ENCODE assay signal across 22 mouse cellular contexts in the genomic region with DNA sequence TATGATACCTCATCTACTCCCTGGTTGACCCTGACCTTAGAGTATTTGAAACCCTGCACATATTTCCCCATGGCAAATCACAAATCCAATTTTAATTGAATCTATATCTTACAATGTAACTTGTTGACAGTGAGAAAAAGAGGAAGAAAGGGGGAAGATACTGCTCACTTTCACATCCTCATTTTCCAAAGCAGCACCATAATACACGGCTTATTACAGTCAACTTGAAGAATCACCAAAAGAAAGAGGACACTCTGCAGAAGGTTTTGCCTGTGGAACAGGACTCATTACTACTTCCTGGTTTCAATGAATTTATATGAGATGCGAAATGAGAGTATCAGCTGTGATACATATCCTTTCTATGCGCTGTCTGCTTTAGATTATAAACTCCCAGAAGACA.
"Had no signal": no experiment of that assay in that cellular context is flagged by ENCODE, and none has a peak within 500 bp of the region (broad histone marks: within the 10 kb centered on the region; RNA-seq: fewer than 3 reads in every experiment).

No protein-coding gene starts in this region.

- DNase-seq: kidney, adult 2 months; kidney, postnatal 25 days; layer of hippocampus, adult 9-11 months; liver, postnatal 0 days; lung, embryonic 14.5 days; retina, postnatal 1 day; right cerebral cortex, postnatal 25 days; thymus, postnatal 36 days had no signal

- H3K4me3 ChIP-seq: layer of hippocampus, adult 2 months; limb, embryonic 12.5 days; limb, embryonic 15.5 days; midbrain, embryonic 12.5 days; midbrain, embryonic 15.5 days; myocyte; neural tube, embryonic 13.5 days had no signal

- H3K4me1 ChIP-seq: limb, embryonic 15.5 days; midbrain, embryonic 12.5 days; midbrain, embryonic 15.5 days; neural tube, embryonic 13.5 days had no signal

- H3K27me3 ChIP-seq: midbrain, embryonic 12.5 days; midbrain, embryonic 15.5 days; neural tube, embryonic 13.5 days had no signal

- H3K27ac ChIP-seq: kidney, postnatal 0 days; layer of hippocampus, adult 2 months; limb, embryonic 12.5 days; limb, embryonic 15.5 days; liver, embryonic 14.5 days; macrophage; midbrain, embryonic 12.5 days; midbrain, embryonic 15.5 days; neural tube, embryonic 13.5 days; stomach, postnatal 0 days had no signal

- H3K4me2 ChIP-seq: limb, embryonic 12.5 days; limb, embryonic 15.5 days; liver, embryonic 11.5 days; lung, embryonic 14.5 days; midbrain, embryonic 12.5 days; midbrain, embryonic 15.5 days; neural tube, embryonic 13.5 days had no signal

- H3K9me3 ChIP-seq: limb, embryonic 12.5 days; limb, embryonic 15.5 days; midbrain, embryonic 12.5 days; midbrain, embryonic 15.5 days; neural tube, embryonic 13.5 days had no signal

- ATAC-seq: intestine, embryonic 16.5 days; liver, postnatal 0 days; lung, postnatal 0 days; midbrain, embryonic 15.5 days had no signal

- H3K36me3 ChIP-seq: limb, embryonic 12.5 days; limb, embryonic 15.5 days; midbrain, embryonic 12.5 days; midbrain, embryonic 15.5 days; neural tube, embryonic 13.5 days had no signal

- H3K9ac ChIP-seq: limb, embryonic 12.5 days; limb, embryonic 15.5 days; liver, embryonic 14.5 days; liver, postnatal 0 days; lung, embryonic 14.5 days; midbrain, embryonic 12.5 days; midbrain, embryonic 15.5 days; neural tube, embryonic 13.5 days had no signal
